Mouse (Mus musculus): Measurements from ENCODE around the gene Zfp609.
"Not testable (repeated sequence)": the region's sequence is repeated elsewhere in the genome, so short reads cannot be mapped to it uniquely, and the experiment has no call there.

Zfp609 gene

DNA sequence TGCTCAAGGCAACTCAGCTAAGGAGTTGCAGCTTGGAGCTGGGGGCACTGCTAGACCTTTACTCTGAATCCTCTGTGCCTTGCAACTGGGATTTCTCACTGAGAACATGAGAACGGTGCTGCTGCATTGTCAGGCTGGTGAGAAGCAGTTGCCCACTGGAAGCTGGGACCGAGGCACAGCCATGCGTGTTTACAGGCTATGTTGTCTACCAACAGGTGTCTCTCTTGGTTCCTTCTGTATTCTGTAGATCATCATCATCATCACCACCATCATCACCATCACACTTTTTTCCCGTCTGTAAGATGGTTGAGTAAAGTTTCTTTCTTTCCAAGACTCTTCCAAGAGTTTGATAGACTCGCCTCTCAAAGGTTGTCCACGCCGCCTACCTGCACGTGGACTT lies 159.7 kb downstream of the Zfp609 start, which contains the start of gene Oaz2:
Gene Oaz2, plus strand, starts transcription at position 301 of the 400 bp plus-strand sequence.
- no peak for DNase-seq

DNA sequence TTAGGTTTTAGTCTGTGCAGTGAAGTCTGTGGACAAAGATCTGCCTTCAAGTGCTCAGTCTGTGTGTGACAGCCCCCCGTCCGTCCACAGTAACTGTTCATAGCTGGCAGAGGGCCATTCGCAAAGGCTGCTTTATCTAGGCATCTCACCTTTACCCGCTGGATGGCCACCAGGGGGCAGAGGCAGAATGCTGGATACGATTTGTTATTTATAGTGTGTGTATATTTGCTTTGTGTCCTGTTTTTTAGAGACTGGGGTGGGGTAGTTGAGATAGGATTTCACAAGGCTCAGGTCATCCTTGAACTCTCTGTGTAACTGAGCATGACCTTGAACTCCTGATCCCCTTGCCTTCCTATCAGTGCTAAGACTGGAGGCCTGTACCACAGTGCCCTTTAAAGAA lies 161.3 kb downstream of the Zfp609 start:
- peak; percentile 80 to 88 for DNase-seq

DNA sequence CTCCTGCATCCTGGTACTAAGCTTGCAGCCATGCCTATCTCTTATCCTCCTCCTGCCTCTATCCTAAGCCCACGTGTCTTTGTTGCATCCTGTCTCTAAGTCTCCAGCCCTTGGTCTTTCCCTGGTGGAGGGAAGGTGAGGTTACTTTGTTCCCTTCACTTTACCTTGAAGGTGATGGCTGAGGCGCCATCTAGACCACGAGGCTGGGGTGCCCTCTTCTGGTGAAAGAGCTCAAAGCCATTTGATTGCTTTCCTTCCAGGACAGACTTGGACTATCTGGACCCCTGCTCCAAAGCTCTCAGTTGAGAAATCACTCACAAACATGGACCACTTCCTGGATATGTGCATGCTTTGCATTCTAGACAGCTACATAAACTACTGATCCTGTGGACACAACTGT lies 163.2 kb downstream of the Zfp609 start:
- DNase-seq = peak; percentile 81 to 86

DNA sequence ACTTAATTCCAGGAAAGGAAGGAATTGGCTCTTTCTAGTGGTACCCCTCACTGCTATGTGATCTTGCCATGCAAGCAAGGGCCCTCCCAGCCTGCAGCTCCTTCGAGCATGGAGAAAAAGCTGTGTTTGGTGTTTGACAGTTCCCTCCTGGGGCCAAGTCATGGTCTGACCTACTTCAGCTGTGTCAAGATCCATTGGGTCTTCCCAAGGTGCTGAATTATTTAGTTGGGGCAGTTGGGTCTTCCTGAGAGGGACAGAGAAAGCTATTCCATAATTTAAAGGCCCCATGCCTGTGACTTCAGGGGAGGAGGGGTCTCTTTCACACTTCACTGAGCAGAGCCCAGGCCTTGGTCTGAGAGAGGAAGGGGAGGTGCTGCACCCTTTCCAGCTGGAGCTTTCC lies 165.9 kb downstream of the Zfp609 start:
- no peak for DNase-seq

DNA sequence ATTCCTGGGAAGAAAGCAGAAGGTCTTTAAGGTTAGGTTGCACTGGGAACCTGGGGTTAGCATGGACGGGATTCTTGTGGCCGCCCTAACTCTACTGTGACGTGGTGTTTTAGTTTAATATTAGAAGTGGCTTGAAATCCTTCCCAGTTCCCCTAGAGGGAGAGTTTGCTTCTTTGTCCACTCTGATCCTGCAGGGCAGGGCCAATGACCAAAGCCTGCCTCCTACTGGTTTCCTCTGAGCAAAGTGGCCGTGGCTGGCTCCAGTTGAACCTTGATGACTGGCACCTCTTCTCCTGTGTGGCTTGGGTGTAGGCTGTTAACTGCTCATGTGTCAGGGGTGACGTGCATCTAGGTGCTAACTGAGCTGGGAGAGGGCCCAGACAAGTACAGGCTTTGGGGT lies 166.3 kb downstream of the Zfp609 start:
- no peak for DNase-seq

DNA sequence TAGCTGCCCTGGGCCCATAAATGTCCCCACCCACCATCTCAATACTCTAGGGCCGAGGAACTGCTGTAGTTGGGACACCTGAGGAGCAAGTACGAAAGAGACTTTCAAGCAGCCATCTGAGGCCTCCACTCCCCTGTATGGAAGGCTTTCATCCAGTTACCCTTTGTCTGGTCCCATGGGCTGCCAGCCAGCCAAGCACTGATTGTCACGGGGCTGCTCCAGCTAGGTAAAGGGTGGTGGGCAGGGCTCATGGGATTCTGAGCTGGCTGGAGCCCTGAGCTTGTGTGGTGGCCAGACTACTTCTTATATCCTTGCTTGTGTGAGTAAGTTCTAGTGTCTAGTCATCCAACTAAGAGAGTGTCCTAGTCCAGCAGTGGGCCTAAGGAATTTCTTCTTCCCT lies 170.1 kb downstream of the Zfp609 start:
- no peak for DNase-seq

DNA sequence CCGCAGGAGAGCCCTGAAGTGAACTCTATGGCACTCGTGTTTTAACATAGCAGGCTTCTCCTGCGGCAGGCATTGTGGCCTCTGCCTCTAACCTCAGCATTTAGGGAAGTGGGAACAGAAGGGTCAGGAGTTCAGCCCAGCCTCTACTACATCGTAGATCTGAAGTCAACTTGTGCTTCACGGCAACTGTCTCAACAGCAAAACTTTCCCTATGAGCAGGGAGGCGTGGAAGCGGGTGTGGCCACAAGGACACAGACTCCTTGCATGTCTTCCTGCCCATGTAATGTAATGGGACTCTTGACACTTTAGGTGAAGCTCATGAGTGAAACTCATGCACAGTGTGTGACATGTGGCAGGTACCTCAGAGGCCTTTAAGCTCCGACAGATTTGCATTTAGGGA lies 171.8 kb downstream of the Zfp609 start:
- no peak for DNase-seq

DNA sequence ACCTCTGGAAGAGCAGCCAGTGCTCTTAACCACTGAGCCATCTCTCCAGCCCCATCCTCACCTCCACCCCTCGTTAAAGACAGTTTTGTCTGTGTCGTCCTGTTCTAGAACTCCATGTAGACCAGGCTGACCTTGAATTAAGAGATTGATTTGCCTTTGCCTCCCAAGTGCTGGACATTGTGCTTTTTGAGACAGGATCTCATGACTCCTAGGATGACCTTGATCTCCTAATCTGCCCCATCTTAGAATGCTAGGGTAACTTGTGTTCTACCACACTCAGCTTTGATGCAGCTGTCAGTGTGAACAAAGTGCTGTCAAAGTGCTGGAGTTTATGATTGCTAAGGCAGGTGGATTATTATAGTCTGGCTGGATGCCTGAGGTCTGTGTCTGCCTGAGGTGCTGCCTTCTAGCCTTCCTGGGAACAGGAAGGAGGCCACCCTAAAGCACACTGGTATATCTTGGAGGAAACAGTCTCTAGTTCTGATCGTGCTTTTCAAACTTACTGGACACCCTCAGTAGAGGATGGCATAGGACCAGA lies 172.6 kb downstream of the Zfp609 start:
- no peak for DNase-seq

DNA sequence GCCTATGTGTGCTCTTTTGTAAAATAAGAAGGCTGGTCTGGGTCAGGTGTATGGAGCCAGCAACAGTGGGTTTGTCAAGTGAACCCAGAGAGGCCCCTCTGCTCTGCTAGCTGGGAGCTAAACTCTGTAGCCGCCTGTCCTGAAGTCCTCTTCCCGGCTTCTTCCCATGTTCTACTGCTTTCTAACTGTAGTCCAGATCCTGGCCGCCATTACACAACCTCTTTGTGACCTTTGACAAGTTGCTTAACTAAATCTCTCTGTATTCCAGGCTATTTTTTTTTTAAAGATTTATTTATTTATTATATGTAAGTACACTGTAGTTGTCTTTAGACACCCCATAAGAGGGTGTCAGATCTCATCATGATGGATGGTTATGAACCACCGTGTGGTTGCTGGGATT lies 173.6 kb downstream of the Zfp609 start:
- DNase-seq = no peak

DNA sequence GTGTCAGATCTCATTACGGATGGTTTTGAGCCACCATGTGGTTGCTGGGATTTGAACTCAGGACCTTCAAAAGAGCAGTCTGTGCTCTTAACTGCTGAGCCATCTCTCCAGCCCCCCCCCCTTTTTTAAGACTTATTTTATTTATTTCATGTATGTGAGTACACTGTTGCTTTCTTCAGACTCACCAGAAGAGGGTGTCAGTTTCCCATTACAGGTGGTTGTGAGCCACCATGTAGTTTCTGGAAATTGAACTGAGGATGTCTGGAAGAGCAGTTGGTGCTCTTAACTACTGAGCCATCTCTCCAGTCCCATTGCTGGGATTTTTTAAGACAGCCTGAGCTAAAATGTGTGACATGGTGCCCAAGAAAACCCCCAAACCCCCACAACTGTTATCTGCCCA lies 175.4 kb downstream of the Zfp609 start:
- not testable (repeated sequence) for DNase-seq

DNA sequence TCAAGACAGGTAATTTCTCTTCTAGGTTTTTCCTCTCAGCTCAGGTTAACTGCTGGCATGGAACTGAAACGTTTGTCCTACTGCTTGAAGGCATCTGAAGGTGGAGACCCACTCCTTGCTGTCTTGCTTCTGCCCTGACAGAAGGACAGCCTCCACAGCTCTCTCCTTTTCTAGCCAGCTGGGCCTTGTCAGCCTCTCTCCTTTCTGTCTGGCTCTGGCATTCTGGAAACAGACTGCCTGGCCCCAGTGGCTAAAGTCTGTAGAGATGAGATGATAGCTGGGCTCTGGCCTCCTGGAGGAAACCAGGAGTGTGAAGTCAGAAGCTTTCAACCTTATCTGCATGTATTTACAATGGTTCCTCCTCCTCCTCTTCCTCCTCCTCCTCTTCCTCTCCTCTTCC lies 177.4 kb downstream of the Zfp609 start:
- no peak for DNase-seq

DNA sequence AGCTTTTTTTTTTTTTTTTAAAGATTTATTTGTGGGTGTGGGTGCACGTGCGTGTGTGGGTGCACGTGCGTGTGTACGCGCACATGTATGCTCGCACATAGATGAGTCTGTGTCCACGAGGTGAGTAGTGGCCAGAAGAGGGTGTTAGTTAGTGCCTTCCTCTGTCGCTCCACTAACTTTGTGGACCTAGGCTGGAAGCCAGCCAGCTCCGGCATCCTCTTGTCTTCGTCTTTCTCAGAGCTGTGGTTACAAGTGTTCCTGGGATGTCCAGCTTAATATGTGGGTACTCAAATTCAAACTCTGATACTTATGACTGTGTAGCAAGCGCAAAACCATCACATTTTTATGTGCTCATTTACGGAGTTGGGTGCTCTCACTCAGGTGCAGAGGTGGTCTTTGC lies 178.6 kb downstream of the Zfp609 start:
- DNase-seq = no peak

DNA sequence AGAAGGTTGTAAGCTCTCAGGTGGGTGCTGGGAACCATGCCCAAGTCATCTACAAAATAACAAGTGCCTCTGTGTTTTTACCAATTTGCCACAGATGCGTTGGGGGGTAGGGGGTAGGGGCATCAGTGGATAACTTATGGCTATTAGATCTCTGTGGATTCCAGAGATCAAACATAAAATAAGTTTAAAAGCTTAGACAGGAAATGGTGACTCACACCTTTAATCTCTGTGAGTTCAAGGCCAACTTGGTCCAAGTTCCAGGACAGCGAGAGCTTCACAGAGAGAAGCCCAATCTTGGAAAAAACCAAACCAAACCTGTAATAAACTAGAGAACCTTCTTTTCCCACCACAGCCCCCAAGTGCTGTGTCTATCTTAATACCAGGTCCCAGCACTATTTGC lies 180.6 kb downstream of the Zfp609 start:
- no peak for DNase-seq

DNA sequence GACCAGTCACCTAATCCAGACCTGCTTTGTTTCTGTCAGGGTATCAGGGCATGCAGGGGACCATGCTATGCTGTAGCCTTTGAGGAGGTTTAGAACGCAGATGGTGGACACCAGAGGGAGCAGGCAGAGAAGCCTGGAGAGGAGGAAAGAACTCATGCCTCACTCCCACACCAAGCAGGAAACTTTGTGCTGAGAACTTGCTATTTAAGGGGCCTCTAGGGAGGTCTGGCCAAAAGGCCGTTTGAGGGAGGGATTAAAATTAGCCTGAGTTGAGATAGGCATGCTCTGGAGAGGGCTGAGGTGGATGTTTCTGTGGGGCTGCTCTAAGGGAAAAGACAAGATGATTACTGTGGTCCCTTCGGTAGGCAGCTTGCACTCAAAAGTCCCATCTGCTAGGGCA lies 181.4 kb downstream of the Zfp609 start:
- no peak for DNase-seq

DNA sequence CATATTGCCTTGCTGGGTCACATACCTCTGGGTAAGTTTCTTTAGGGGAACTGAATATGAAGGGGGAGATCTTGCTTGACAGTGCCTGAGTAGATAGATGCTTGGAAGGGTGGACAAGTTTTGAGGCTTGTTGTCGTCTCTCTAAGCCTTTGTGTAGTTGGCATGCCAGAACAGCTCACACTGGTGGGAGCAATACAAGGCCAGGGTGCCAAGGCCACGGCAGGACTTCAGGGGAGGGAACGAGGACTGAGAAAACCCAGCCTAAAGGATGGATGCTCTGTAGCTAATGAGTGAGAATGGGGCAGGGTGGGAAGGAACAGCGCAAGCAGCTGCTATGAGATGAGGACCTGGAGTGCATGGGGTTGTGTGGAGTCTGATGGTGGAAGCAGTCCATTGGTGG lies 182.4 kb downstream of the Zfp609 start:
- no peak for DNase-seq

DNA sequence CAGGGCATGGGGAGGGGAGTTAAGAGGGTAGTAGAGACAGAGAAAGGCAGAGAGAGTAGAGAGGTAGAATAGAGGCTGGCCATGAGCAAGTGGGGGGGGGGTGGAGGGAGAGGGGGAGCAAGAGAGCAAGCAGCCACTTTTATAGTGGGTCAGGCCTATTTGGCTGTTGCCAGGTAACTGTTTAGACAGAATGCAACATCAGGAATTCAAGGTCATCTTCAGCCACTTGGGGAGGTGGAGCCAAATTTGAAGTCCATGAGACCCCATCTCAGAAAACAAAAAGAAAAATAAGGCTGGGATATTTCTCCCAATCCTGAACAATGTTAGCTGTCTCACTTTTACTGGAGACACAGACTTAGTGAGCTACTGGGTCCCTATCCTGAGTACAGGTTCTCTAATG lies 184.8 kb downstream of the Zfp609 start:
- DNase-seq = no peak
